Comparison of ENCODE assay signal across 22 mouse cellular contexts in genomic region chr5:96880231-96880630, GRCm38 (mm10).
DNase-seq lines count a peak whose midpoint lies in the region; ATAC-seq and TF ChIP-seq lines count a peak whose summit lies in the region.
"Had no signal": no experiment of that assay in that cellular context is flagged by ENCODE, and none has a peak within 500 bp of the region (broad histone marks: within the 10 kb centered on the region; RNA-seq: fewer than 3 reads in every experiment).

No protein-coding gene starts in this region.

- intact Hi-C loops in heart, postnatal 36 days (cut with DNase I): no loop called here

- no peak for TF ChIP-seq CTCF in layer of hippocampus, adult 2 months (conservative IDR thresholded peaks at IDR 0.05)

- no peak overlapping the region for H3K4me3 ChIP-seq in layer of hippocampus, adult 2 months
- H3K4me3 ChIP-seq: forebrain, embryonic 10.5 days; limb, embryonic 13.5 days; liver, embryonic 15.5 days; midbrain, embryonic 12.5 days; neural tube, embryonic 13.5 days had no signal

- peak; percentile 20; the same call in 1 of the 2 replicates for ATAC-seq in cerebellum, adult (ENCODE audit: insufficient number of reproducible peaks, low FRiP score, low TSS enrichment)
- ATAC-seq: CD4-positive, CD25-positive, alpha-beta regulatory T cell, adult 4 months; forebrain, postnatal 0 days; inflammation-experienced regulatory T-cells, adult 6 months; Patski had no signal

- peak overlapping the region; percentile 70 for H3K27ac ChIP-seq in layer of hippocampus, adult 2 months
- H3K27ac ChIP-seq: forebrain, embryonic 10.5 days; limb, embryonic 13.5 days; liver, embryonic 15.5 days; macrophage; midbrain, embryonic 12.5 days; neural tube, embryonic 13.5 days had no signal

- DNase-seq in cerebellum, adult 8-10 months: no peak
- peak in 1 of 2 experiments; percentile 4 for DNase-seq in layer of hippocampus, adult 2 months (ENCODE audit: low spot score in 2 of 2)
- DNase-seq in layer of hippocampus, adult 11-12 months (ENCODE audit: low spot score): no peak
- DNase-seq in adrenal gland, adult 8-10 months: peak; percentile 47
- DNase-seq in cerebellum, adult 9-10 months: peak; percentile 3
- DNase-seq in heart, postnatal 36 days: no peak
- DNase-seq in heart, postnatal 4 days: no peak
- DNase-seq: forebrain, postnatal 0 days; kidney, adult 2 months; kidney, postnatal 25 days; thymus, adult 18-20 months; thymus, postnatal 4 days had no signal

Comparison
In these comparisons a context has a peak if more than half of its experiments do, and no peak if none do; other contexts are left out.
1. DNase-seq: peak in adrenal gland, adult 8-10 months (single experiment) and cerebellum, adult 9-10 months (single experiment); none in cerebellum, adult 8-10 months (single experiment), layer of hippocampus, adult 11-12 months (single experiment), heart, postnatal 36 days (0 of 2) and heart, postnatal 4 days (single experiment).